Mouse (Mus musculus): ENCODE data around the gene Hist1h2bg. TPM values are rescaled to one million over a fixed set of nuclear protein-coding genes. Genes with fewer than 3 reads are reported as not detected.

The Hist1h2bg gene
- polyA plus RNA-seq, 1 experiment from 2014 or later, result 0.79 TPM

GRCm38 (mm10) chr13:23620056-23620732, 49.0 kb downstream of the Hist1h2bg start:
- 52% methylated on average over 12 of the region's 12 CpGs for WGBS
- peak overlapping the region; percentile 95 for H3K27ac ChIP-seq (ENCODE audit: low read depth, low read length)
- no peak for ATAC-seq
- no peaks in the 10 kb centered on the region for H3K27me3 ChIP-seq (replicated peaks; ENCODE audit: control insufficient read depth, insufficient read depth, low read length)
- peak overlapping the region; percentile 74 for H3K9ac ChIP-seq (ENCODE audit: low read depth, low read length)
- peak overlapping the region; percentile 61 for H3K4me3 ChIP-seq (ENCODE audit: low read length)
- H3K36me3 ChIP-seq (ENCODE audit: control insufficient read depth, insufficient read depth, low read length), result no peaks in the 10 kb centered on the region
- no peaks in the 10 kb centered on the region for H3K9me3 ChIP-seq (ENCODE audit: control insufficient read depth, low read length)
- peak overlapping the region; percentile 98 for H3K4me2 ChIP-seq (ENCODE audit: low read length)
- peaks cover 8% of the 10 kb centered on the region for H3K4me1 ChIP-seq (ENCODE audit: control insufficient read depth, insufficient read depth, low read depth, low read length)

GRCm38 (mm10) chr13:23620733-23621531, 49.7 kb downstream of the Hist1h2bg start, which contains the start of gene Hist1h2be:
Gene Hist1h2be (minus strand): TSS chr13:23621124.
- Histone ChIP-seq H3K4me1 (ENCODE audit: control insufficient read depth, insufficient read depth, low read depth, low read length) (peaks cover 8% of the 10 kb centered on the region), H3K9me3 (ENCODE audit: control insufficient read depth, low read length) (no peaks in the 10 kb centered on the region), H3K9ac (ENCODE audit: low read depth, low read length) (peak within 1 kb of the TSS; percentile 74), H3K36me3 (ENCODE audit: control insufficient read depth, insufficient read depth, low read length) (no peaks in the 10 kb centered on the region), H3K4me2 (ENCODE audit: low read length) (peak within 1 kb of the TSS; percentile 98), H3K27ac (ENCODE audit: low read depth, low read length) (peak within 1 kb of the TSS; percentile 95), H3K27me3 (replicated peaks; ENCODE audit: control insufficient read depth, insufficient read depth, low read length) (no peaks in the 10 kb centered on the region), H3K4me3 (ENCODE audit: low read length) (peak within 1 kb of the TSS; percentile 61)
- peak; percentile 93 for ATAC-seq
- 0% methylated on average over 27 of the region's 27 CpGs for WGBS

Small RNA genes lying within 50 kb of the gene (microRNA-seq; reads per million reads assigned to microRNA genes)
- gene Gm44297 (not detected), gene Gm44359 (not detected), gene Gm44394 (not detected)

Other genes starting within 250 kb of the Hist1h2bg start
- gene Zfp322a, start 202.2 kb upstream of the Hist1h2bg start, polyA plus RNA-seq (2015; fragmentation: Nextera tagmentation; extraction: Ambion mirVana), result 46.2 and 48.2 TPM in 2 replicates
- 9.8 and 10.1 TPM in 2 replicates for gene Abt1, start 147.5 kb upstream of the Hist1h2bg start, polyA plus RNA-seq (2015; fragmentation: Nextera tagmentation; extraction: Ambion mirVana)
- 0.09 and 0.20 TPM in 2 replicates for gene Btn1a1, start 105.5 kb upstream of the Hist1h2bg start, polyA plus RNA-seq (2015; fragmentation: Nextera tagmentation; extraction: Ambion mirVana)
- 0.14 TPM in 1 of 2 replicates, not detected in the other for gene Btn2a2, start 82.5 kb upstream of the Hist1h2bg start, polyA plus RNA-seq (2015; fragmentation: Nextera tagmentation; extraction: Ambion mirVana)
- 2.6 and 2.7 TPM in 2 replicates for gene Hist1h4h, start 40.3 kb upstream of the Hist1h2bg start, polyA plus RNA-seq (2015; fragmentation: Nextera tagmentation; extraction: Ambion mirVana)
- not detected in 2 replicates for gene Hist1h2af, start 37.5 kb upstream of the Hist1h2bg start, polyA plus RNA-seq (2015; fragmentation: Nextera tagmentation; extraction: Ambion mirVana)
- 0.66 TPM in 1 of 2 replicates, not detected in the other for gene Hist1h3g, start 36.0 kb upstream of the Hist1h2bg start, polyA plus RNA-seq (2015; fragmentation: Nextera tagmentation; extraction: Ambion mirVana)
- gene Hist1h2bh, start 28.0 kb upstream of the Hist1h2bg start, polyA plus RNA-seq (2015; fragmentation: Nextera tagmentation; extraction: Ambion mirVana), result 0.16 and 0.29 TPM in 2 replicates
- gene Hist1h3f, start 27.3 kb upstream of the Hist1h2bg start, polyA plus RNA-seq (2015; fragmentation: Nextera tagmentation; extraction: Ambion mirVana), result not detected in 2 replicates
- gene Hist1h4f, start 19.7 kb upstream of the Hist1h2bg start, polyA plus RNA-seq (2015; fragmentation: Nextera tagmentation; extraction: Ambion mirVana), result 0.59 TPM in 1 of 2 replicates, not detected in the other
- gene Hist1h1d, start 18.1 kb upstream of the Hist1h2bg start, polyA plus RNA-seq (2015; fragmentation: Nextera tagmentation; extraction: Ambion mirVana), result 0.07 and 0.10 TPM in 2 replicates
- gene Hist1h3e, start 9.0 kb upstream of the Hist1h2bg start, polyA plus RNA-seq (2015; fragmentation: Nextera tagmentation; extraction: Ambion mirVana), result 0.85 and 0.97 TPM in 2 replicates
- 9.4 and 14.5 TPM in 2 replicates for gene Hist1h2ae, start 176 bp upstream of the Hist1h2bg start, polyA plus RNA-seq (2015; fragmentation: Nextera tagmentation; extraction: Ambion mirVana)
- gene Hist1h2bf, start 2.8 kb downstream of the Hist1h2bg start, polyA plus RNA-seq (2015; fragmentation: Nextera tagmentation; extraction: Ambion mirVana), result 0.44 and 0.67 TPM in 2 replicates
- gene Hist1h2ad, start 3.0 kb downstream of the Hist1h2bg start, polyA plus RNA-seq (2015; fragmentation: Nextera tagmentation; extraction: Ambion mirVana), result 0.57 and 1.3 TPM in 2 replicates
- gene Hist1h3d, start 4.4 kb downstream of the Hist1h2bg start, polyA plus RNA-seq (2015; fragmentation: Nextera tagmentation; extraction: Ambion mirVana), result 0.85 and 1.3 TPM in 2 replicates
- 27.6 and 30.0 TPM in 2 replicates for gene Hist1h4d, start 10.2 kb downstream of the Hist1h2bg start, polyA plus RNA-seq (2015; fragmentation: Nextera tagmentation; extraction: Ambion mirVana)
- 1.0 and 1.1 TPM in 2 replicates for gene Hist1h2be, start 49.7 kb downstream of the Hist1h2bg start, polyA plus RNA-seq (2015; fragmentation: Nextera tagmentation; extraction: Ambion mirVana)
- gene Hist1h1e, start 51.2 kb downstream of the Hist1h2bg start, polyA plus RNA-seq (2015; fragmentation: Nextera tagmentation; extraction: Ambion mirVana), result 4.0 and 5.0 TPM in 2 replicates
- 0.26 and 0.30 TPM in 2 replicates for gene Hist1h2ac, start 112.6 kb downstream of the Hist1h2bg start, polyA plus RNA-seq (2015; fragmentation: Nextera tagmentation; extraction: Ambion mirVana)
- gene Hist1h2bc, start 112.8 kb downstream of the Hist1h2bg start, polyA plus RNA-seq (2015; fragmentation: Nextera tagmentation; extraction: Ambion mirVana), result 20.4 and 24.8 TPM in 2 replicates
- not detected in 2 replicates for gene Hist1h1t, start 124.4 kb downstream of the Hist1h2bg start, polyA plus RNA-seq (2015; fragmentation: Nextera tagmentation; extraction: Ambion mirVana)
- 2.0 and 2.5 TPM in 2 replicates for gene Hist1h4c, start 127.1 kb downstream of the Hist1h2bg start, polyA plus RNA-seq (2015; fragmentation: Nextera tagmentation; extraction: Ambion mirVana)
- 5.4 and 6.7 TPM in 2 replicates for gene Hfe, start 139.5 kb downstream of the Hist1h2bg start, polyA plus RNA-seq (2015; fragmentation: Nextera tagmentation; extraction: Ambion mirVana)
- gene Hist1h1c, start 167.4 kb downstream of the Hist1h2bg start, polyA plus RNA-seq (2015; fragmentation: Nextera tagmentation; extraction: Ambion mirVana), result 8.6 and 10.8 TPM in 2 replicates
- 0.70 and 1.2 TPM in 2 replicates for gene Hist1h3c, start 174.2 kb downstream of the Hist1h2bg start, polyA plus RNA-seq (2015; fragmentation: Nextera tagmentation; extraction: Ambion mirVana)
- 0.49 and 0.66 TPM in 2 replicates for gene Hist1h2bb, start 175.3 kb downstream of the Hist1h2bg start, polyA plus RNA-seq (2015; fragmentation: Nextera tagmentation; extraction: Ambion mirVana)
- 3.7 and 6.8 TPM in 2 replicates for gene Hist1h2ab, start 179.7 kb downstream of the Hist1h2bg start, polyA plus RNA-seq (2015; fragmentation: Nextera tagmentation; extraction: Ambion mirVana)
- gene Hist1h3b, start 180.9 kb downstream of the Hist1h2bg start, polyA plus RNA-seq (2015; fragmentation: Nextera tagmentation; extraction: Ambion mirVana), result 1.7 and 2.7 TPM in 2 replicates
- gene Hist1h4b, start 185.6 kb downstream of the Hist1h2bg start, polyA plus RNA-seq (2015; fragmentation: Nextera tagmentation; extraction: Ambion mirVana), result 1.1 TPM in 1 of 2 replicates, not detected in the other
- gene Hist1h4a, start 189.8 kb downstream of the Hist1h2bg start, polyA plus RNA-seq (2015; fragmentation: Nextera tagmentation; extraction: Ambion mirVana), result not detected in 2 replicates
- gene Hist1h3a, start 191.0 kb downstream of the Hist1h2bg start, polyA plus RNA-seq (2015; fragmentation: Nextera tagmentation; extraction: Ambion mirVana), result 0.89 and 1.2 TPM in 2 replicates
- gene Hist1h1a, start 192.3 kb downstream of the Hist1h2bg start, polyA plus RNA-seq (2015; fragmentation: Nextera tagmentation; extraction: Ambion mirVana), result 0.44 TPM in 1 of 2 replicates, not detected in the other
- 0.07 TPM in 1 of 2 replicates, not detected in the other for gene Trim38, start 198.5 kb downstream of the Hist1h2bg start, polyA plus RNA-seq (2015; fragmentation: Nextera tagmentation; extraction: Ambion mirVana)
- gene Slc17a2, start 235.6 kb downstream of the Hist1h2bg start, polyA plus RNA-seq (2015; fragmentation: Nextera tagmentation; extraction: Ambion mirVana), result not detected in 2 replicates

All from hindbrain, embryonic 16.5 days (tissue).